Mouse (Mus musculus): ENCODE data around the gene Cachd1.

DNA sequence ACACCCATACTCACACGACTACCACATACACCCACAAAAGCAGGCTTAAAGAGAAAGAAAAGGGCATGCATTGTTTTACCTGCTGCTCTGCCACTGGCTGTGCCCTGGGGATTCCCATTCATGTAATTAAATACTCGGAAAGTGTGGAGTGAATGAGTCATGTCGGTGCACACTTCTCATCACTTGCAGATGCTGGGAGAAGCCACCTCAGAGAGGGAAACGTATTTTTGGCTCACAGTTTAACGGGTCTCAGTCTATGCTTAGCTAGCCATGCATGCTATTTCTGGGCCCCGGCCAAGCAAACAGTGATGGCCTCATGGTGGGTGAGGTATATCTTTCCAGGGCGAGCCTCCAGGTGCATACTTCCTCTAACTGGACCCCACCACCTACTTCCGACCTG, 222.4 kb downstream of the Cachd1 start:
- TF ChIP-seq CTCF (IDR thresholded peaks at IDR 0.05; ENCODE audit: insufficient read depth, low read length) = no peak
- no peak for TF ChIP-seq POLR2A (IDR thresholded peaks at IDR 0.05; ENCODE audit: borderline replicate concordance, extremely low read depth, low read depth, low read length)

All from lung, adult 2 months (tissue).